30 mouse cellular contexts compared by ENCODE assay signal in genomic region chr13:116870221-116870620, GRCm38 (mm10).
"Had no signal": no experiment of that assay in that cellular context is flagged by ENCODE, and none has a peak within 500 bp of the region (broad histone marks: within the 10 kb centered on the region; RNA-seq: fewer than 3 reads in every experiment).

No protein-coding gene starts in this region.

- H3K4me2 ChIP-seq: heart, embryonic 11.5 days; heart, embryonic 12.5 days; heart, embryonic 13.5 days; heart, embryonic 15.5 days; hindbrain, embryonic 12.5 days; hindbrain, embryonic 13.5 days; hindbrain, embryonic 14.5 days; hindbrain, embryonic 15.5 days; intestine, embryonic 15.5 days; kidney, embryonic 15.5 days had no signal

- H3K27me3 ChIP-seq: heart, embryonic 12.5 days; heart, embryonic 13.5 days; heart, embryonic 15.5 days; hindbrain, embryonic 12.5 days; hindbrain, embryonic 13.5 days; hindbrain, embryonic 15.5 days; intestine, embryonic 15.5 days; kidney, embryonic 15.5 days had no signal

- DNase-seq: heart, postnatal 10 days; heart, postnatal 14 days; heart, postnatal 36 days; heart, postnatal 4 days; kidney, adult 11 months; kidney, adult 18-20 months; kidney, adult 2 months; kidney, adult 8-10 months; kidney, adult 9 months; kidney, postnatal 10 days; kidney, postnatal 14 days; kidney, postnatal 25 days; kidney, postnatal 36 days; kidney, postnatal 4 days; layer of hippocampus, adult 9-11 months; layer of hippocampus, postnatal 36 days had no signal

- H3K4me3 ChIP-seq: heart, embryonic 10.5 days; heart, embryonic 12.5 days; heart, embryonic 13.5 days; heart, embryonic 15.5 days; hindbrain, embryonic 10.5 days; hindbrain, embryonic 12.5 days; hindbrain, embryonic 13.5 days; hindbrain, embryonic 15.5 days; intestine, embryonic 15.5 days; kidney, embryonic 15.5 days; layer of hippocampus, adult 2 months; left cerebral cortex, adult 2 months had no signal

- H3K36me3 ChIP-seq: hindbrain, embryonic 10.5 days; intestine, embryonic 15.5 days had no signal
